Mouse (Mus musculus) forebrain, embryonic 15.5 days (tissue): ENCODE measurements at regions not wholly inside any gene's neighbourhood (a gene's known extent, or its start where the extent isn't known, plus 50 kb on each side); places are given as distances from the start of the nearest gene placed in this dataset.

Experiments
- ATAC-seq: fragments of 200-750 bp; cut with Nextera tagmentation; replicated peaks from 2 replicates; pipeline ENCODE4 v1.8.0; 2017; ENCODE audit warnings: mild to moderate bottlenecking, moderate TSS enrichment, moderate library complexity
- H3K27ac ChIP-seq: fragments of 300-500 bp; sonication (generic); replicated peaks from 2 replicates; pipeline ENCODE4 v1.5.1; 2015; ENCODE audit warnings: mild to moderate bottlenecking, inconsistent platforms
- H3K27me3 ChIP-seq: fragments of 300-500 bp; sonication (generic); 2 replicates; pipeline ENCODE4 v1.6.1; 2015; ENCODE audit warnings: inconsistent platforms
- H3K36me3 ChIP-seq: fragments of 300-500 bp; sonication (generic); 2 replicates; pipeline ENCODE4 v1.6.1; 2015; ENCODE audit warnings: mild to moderate bottlenecking, inconsistent platforms
- H3K4me1 ChIP-seq: fragments of 300-500 bp; sonication (generic); 2 replicates; pipeline ENCODE4 v1.6.1; 2015; ENCODE audit warnings: inconsistent platforms
- H3K4me2 ChIP-seq: fragments of 300-500 bp; sonication (generic); replicated peaks from 2 replicates; pipeline ENCODE4 v1.6.1; 2015; ENCODE audit warnings: mild to moderate bottlenecking, inconsistent platforms
- H3K4me3 ChIP-seq: fragments of 300-500 bp; sonication (generic); 2 replicates; pipeline ENCODE4 v1.5.1; 2015; ENCODE audit warnings: mild to moderate bottlenecking, inconsistent platforms
- H3K9ac ChIP-seq: fragments of 300-500 bp; sonication (generic); replicated peaks from 2 replicates; pipeline ENCODE4 v1.6.1; 2015; ENCODE audit warnings: mild to moderate bottlenecking, inconsistent platforms
- H3K9me3 ChIP-seq: fragments of 300-500 bp; sonication (generic); 2 replicates; pipeline ENCODE4 v1.6.1; 2016; ENCODE audit warnings: inconsistent platforms
- WGBS: fragments of 180-500 bp; shearing (Covaris S2); methylation state at CpG from one replicate; pipeline ENCODE4 v1.1.7; 2015; ENCODE audit warnings: mixed read lengths; 5-methylcytosine and 5-hydroxymethylcytosine counted together

DNA sequence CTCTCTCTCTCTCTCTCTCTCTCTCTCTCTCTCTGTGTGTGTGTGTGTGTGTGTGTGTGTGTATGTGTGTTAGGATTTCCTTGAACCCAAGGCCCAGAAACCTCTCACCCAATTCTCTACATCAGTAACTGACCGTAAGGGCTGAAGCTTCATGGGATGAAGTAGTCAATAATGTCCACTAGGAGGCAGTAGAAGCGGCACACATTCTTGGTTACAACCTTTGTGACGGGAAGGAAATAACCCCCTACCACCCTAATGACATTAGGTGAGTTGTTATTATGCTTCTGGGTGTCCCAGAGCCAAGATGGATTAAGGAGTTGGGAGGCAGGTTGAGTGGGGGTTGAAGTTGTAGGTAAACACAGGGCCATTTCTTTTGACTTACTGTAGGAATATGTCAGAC lies 55.5 kb upstream of the Itprid1 start:
- ATAC-seq: no peak
- Histone ChIP-seq H3K4me2 (no peak overlapping the region), H3K27me3 (no peaks in the 10 kb centered on the region), H3K27ac (no peak overlapping the region), H3K36me3 (no peaks in the 10 kb centered on the region), H3K9ac (no peak overlapping the region), H3K4me1 (no peaks in the 10 kb centered on the region), H3K9me3 (no peaks in the 10 kb centered on the region), H3K4me3 (no peak overlapping the region)
- 39% methylated on average over 3 of the region's 3 CpGs for WGBS

DNA sequence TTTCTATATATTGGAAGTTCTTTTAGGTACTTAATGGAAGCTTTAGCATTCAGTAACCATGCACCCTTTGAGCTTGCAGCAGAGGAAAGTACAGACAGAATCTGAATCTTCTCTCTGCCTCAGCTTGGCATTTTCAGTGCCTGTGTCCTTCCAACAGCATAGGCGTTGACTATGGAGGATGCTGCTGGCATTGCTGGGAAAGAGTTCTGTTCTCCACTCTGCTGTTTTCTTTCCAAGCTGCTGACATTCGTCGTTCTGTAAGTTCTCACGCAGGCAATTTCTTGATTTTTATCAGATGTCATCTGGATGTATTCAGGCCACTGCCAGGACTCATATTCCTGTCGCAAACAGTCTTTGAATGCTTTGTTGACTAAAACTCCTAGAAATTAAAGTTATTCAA lies 61.2 kb upstream of the Itprid1 start:
- ATAC-seq: no peak
- Histone ChIP-seq H3K4me2 (no peak overlapping the region), H3K27ac (no peak overlapping the region), H3K4me3 (no peak overlapping the region), H3K9ac (no peak overlapping the region), H3K4me1 (no peaks in the 10 kb centered on the region), H3K36me3 (no peaks in the 10 kb centered on the region), H3K27me3 (no peaks in the 10 kb centered on the region), H3K9me3 (no peaks in the 10 kb centered on the region)
- 81% methylated on average over 5 of the region's 5 CpGs for WGBS

DNA sequence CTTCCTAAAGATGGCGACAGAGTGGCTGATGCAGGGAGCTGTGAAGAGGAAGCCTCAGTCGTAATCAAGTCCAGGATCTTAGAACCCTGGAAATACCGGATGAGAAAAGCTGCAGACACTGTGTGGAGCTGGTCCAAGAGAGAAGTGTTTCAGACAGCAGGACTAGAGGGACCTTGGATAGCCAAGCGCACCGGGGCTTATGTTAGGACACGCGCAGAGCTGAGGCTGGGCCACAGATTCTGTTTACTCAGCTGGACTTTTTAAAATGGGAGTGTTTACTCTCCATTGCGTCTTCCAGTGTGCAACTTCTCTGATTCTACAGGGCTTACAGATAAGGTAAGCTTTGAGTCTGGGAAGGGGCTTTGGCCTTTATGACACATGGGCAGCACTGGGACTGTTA lies 66.4 kb upstream of the Itprid1 start:
- Histone ChIP-seq H3K4me2 (no peak overlapping the region), H3K4me3 (no peak overlapping the region), H3K27ac (no peak overlapping the region), H3K27me3 (no peaks in the 10 kb centered on the region), H3K4me1 (no peaks in the 10 kb centered on the region), H3K36me3 (no peaks in the 10 kb centered on the region), H3K9me3 (no peaks in the 10 kb centered on the region), H3K9ac (no peak overlapping the region)
- no peak for ATAC-seq
- WGBS: 85% methylated on average over 8 of the region's 8 CpGs

DNA sequence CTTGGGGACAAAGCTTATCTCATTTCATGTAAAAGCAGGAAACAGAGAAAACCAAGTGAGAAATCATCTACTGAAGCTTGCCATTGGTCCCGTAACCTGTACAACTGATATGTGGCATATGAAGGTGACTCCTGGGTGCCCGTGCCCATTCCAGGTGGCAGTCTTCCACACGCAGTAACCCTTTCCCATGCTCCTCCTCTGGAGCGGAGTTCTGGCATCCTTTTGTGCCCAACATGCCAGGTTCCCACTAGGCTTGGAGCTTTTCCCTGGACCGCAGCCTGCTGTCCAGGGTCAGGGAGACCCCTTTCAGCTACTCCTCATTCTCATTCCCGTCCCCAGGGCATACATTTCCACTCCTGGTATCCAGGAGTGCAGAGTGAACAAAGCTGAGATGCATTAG lies 74.4 kb upstream of the Neurod6 start:
- Histone ChIP-seq H3K4me2 (no peak overlapping the region), H3K27ac (no peak overlapping the region), H3K9ac (no peak overlapping the region), H3K36me3 (no peaks in the 10 kb centered on the region), H3K4me3 (no peak overlapping the region), H3K9me3 (no peaks in the 10 kb centered on the region), H3K4me1 (no peaks in the 10 kb centered on the region), H3K27me3 (no peaks in the 10 kb centered on the region)
- no peak for ATAC-seq
- WGBS: 80% methylated on average over 6 of the region's 6 CpGs

DNA sequence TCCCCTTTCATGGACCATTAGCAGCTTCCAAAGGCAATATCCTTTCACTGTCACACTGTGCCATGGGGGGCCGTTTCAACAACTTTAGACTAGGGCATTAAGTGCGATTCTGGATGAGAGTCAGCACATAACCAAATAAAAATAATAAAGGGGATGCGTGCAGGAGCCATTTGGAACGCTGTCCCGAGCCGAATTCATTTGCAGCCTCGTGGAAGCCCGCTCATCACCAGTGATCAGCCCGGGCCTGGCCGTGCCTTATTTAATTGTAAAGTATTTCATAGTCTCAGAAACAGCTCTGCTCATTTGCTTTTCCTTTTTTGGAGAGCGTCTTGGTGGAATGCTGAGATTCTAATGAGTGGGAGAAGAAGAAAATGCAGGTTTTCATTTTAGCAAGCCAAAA lies 69.8 kb upstream of the Neurod6 start:
- H3K4me3 ChIP-seq: no peak overlapping the region
- H3K9ac ChIP-seq: no peak overlapping the region
- H3K36me3 ChIP-seq: no peaks in the 10 kb centered on the region
- no peaks in the 10 kb centered on the region for H3K27me3 ChIP-seq
- H3K4me2 ChIP-seq: no peak overlapping the region
- no peaks in the 10 kb centered on the region for H3K4me1 ChIP-seq
- H3K27ac ChIP-seq: no peak overlapping the region
- no peak for ATAC-seq
- no peaks in the 10 kb centered on the region for H3K9me3 ChIP-seq
- WGBS: 89% methylated on average over 11 of the region's 11 CpGs

DNA sequence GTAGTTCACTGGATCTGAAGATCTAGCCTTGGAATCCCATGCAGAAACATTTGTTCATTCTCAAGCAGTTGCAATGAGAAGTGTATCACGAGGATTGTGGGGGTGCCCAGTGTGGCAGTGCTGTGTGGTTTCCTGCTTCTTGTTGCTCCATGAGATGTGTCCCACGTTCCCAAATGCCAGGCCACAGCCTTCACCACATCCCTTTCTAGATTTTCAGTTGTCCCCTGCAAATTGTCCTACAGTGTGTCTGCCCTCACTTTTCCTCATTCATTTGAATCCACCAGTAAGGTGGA lies 64.7 kb upstream of the Neurod6 start:
- peaks cover 9% of the 10 kb centered on the region for H3K4me1 ChIP-seq
- 23% methylated on average over 2 of the region's 2 CpGs for WGBS
- no peaks in the 10 kb centered on the region for H3K36me3 ChIP-seq
- H3K9ac ChIP-seq: no peak overlapping the region
- H3K27ac ChIP-seq: 0 out of 2 replicates have a peak overlapping the region, but pooled peaks have one; percentile 1
- H3K27me3 ChIP-seq: no peaks in the 10 kb centered on the region
- no peak; the same call in 1 of the 2 replicates for ATAC-seq
- H3K4me2 ChIP-seq: no peak overlapping the region
- H3K4me3 ChIP-seq: no peak overlapping the region
- H3K9me3 ChIP-seq: no peaks in the 10 kb centered on the region

DNA sequence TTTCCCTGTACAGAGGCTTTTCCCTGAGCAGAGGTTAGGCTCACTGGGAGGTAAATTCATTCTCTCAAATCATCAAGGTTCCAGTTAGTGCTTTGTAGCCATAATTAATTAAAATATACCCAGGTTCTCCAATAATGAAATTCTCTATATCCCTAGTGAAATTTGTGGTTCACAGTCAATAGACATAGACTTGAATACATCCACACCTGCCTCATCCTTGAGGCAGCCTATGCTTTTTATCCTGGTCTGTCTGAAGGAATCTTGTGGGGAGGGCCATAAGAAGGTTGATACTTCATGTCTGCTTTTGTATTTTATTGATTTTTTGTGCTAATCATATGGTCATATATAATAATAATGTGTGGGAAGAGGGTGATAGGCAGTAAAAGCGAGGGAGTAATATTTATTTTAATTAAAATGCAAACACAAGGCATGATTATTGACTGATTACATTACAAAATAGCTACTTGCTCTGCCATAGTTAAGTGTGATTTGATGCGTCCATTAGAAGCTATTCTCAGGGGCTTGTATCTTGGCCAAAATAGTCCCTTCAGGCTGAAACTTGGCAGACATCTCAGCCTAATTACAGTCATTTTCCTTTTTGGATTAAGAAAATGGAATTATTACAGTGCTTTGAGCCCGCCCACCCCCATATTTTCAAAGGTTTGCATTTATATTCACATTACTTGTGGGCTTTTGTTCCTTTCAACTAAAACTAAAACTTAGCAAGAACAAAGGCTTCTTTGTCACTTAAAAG lies 64.2 kb upstream of the Neurod6 start:
- H3K27me3 ChIP-seq: no peaks in the 10 kb centered on the region
- H3K4me2 ChIP-seq: no peak overlapping the region
- H3K27ac ChIP-seq: no peak overlapping the region
- peaks cover 9% of the 10 kb centered on the region for H3K4me1 ChIP-seq
- H3K9me3 ChIP-seq: no peaks in the 10 kb centered on the region
- peak; percentile 60; the same call in 1 of the 2 replicates for ATAC-seq
- 32% methylated on average over 3 of the region's 3 CpGs for WGBS
- no peak overlapping the region for H3K9ac ChIP-seq
- no peaks in the 10 kb centered on the region for H3K36me3 ChIP-seq
- H3K4me3 ChIP-seq: no peak overlapping the region

DNA sequence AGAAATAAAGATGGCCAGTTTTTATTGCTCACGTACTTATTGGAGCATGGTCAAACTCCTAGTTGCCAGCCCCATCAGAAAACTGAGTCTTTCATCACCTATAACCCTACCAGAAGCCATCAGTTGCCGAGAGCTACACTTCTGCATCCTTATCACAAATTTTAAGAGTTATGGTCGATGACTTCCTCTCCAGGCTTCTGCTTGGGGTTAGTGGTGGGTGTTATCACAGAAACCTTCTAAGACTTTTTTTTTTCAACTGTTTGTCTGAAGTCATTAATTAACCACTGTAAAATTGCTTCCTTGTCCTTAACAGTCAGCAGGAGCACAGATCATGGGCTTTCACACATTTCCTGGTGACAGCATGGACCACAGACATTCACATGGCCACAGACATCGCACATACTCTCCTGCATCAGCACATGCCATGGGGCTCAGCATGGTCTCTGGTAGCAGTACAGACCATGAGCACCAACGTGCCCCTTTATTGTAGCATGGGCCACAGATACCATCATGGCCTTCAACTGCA lies 50.3 kb upstream of the Neurod6 start:
- ATAC-seq: no peak
- 87% methylated on average over 5 of the region's 5 CpGs for WGBS
- no peaks in the 10 kb centered on the region for H3K9me3 ChIP-seq

More for the DNA sequence above, 50.3 kb upstream of the Neurod6 start:
- Histone ChIP-seq H3K27ac (no peak overlapping the region), H3K4me3 (no peak overlapping the region), H3K4me2 (no peak overlapping the region), H3K9ac (no peak overlapping the region), H3K4me1 (no peaks in the 10 kb centered on the region), H3K27me3 (no peaks in the 10 kb centered on the region), H3K36me3 (no peaks in the 10 kb centered on the region)
